Mouse (Mus musculus) CD4-positive, CD25-positive, alpha-beta regulatory T cell, adult 4 months (primary cell): Measurements from ENCODE around the gene Znhit6. TPM values are rescaled to one million over a fixed set of nuclear protein-coding genes. Genes with fewer than 3 reads are reported as not detected.
A peak's percentile ranks its signal among the peaks of the same experiment; 100 is the strongest.

Experiments used
- ATAC-seq: one replicate; pipeline ENCODE4 v1.8.0; 2017
- polyA plus RNA-seq, 2 experiments: library from polyadenylated mRNA; unstranded; fragments of 100-300 nt; shearing (Covaris generic); gene quantifications; one replicate each; pipeline ENCODE4 v1.2.1; 2017

Znhit6 gene
- polyA plus RNA-seq, 2 experiments from 2014 or later = 27.5 to 32.0 TPM

DNA sequence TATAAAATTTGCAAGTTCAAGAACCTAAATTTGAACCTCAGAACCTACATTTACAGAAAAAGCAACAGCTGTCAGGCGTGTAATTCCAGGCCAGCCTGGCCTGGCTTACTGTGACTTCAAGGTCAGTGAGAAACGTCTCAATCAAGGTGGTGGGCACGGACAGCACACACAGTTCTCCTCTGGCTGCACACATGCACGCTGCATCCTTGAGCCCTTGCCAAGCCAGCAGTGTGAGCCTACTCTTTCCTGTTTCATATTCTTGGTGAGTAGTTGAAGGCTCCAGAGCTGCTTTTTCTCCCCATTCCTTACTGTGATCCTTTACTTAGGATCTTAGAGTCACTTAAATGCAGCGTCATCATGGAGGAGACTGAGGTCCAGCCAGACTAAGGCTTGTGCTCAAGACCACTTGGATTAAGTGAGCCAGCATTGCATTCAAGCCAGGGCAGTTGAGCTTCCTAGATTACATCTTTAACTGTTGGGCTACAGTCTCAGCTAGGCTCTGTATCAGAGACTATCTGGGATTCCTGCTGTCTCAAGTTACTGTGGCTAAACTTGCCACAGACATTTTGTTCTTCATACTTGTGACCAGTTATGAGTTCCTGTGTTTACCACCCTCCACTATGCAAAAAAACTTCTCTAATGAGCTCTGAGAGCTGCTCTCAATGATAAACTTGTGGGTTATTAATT, 29.6 kb downstream of the Znhit6 start:
- ATAC-seq = no peak

- no peak for ATAC-seq
Observed at GRCm38 (mm10) chr3:145608320-145608719, 32.3 kb downstream of the Znhit6 start.

- ATAC-seq = peak; percentile 80
Observed at GRCm38 (mm10) chr3:145612662-145613061, 36.7 kb downstream of the Znhit6 start.

DNA sequence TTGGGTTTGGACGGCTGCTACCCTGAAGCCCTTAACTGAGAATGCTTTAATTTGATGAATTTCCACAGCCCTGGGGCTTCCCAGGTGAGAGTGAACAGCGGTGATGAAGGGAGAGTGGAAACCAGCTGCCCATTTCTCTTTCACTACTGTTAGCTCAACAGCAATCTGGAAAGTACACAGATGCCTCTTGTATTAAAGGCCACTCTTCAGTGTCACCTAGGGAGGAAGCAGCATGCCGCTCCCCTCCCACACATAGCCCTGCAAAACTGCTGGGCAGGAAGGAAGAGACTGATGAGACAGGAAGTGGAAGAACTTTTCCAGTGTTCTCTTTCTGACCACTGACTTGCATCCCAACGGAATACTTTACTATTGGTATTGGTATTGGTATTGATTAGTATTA, 37.2 kb downstream of the Znhit6 start:
- peak; percentile 48 for ATAC-seq

GRCm38 (mm10) chr3:145614362-145615115, 38.5 kb downstream of the Znhit6 start:
- ATAC-seq = no peak

DNA sequence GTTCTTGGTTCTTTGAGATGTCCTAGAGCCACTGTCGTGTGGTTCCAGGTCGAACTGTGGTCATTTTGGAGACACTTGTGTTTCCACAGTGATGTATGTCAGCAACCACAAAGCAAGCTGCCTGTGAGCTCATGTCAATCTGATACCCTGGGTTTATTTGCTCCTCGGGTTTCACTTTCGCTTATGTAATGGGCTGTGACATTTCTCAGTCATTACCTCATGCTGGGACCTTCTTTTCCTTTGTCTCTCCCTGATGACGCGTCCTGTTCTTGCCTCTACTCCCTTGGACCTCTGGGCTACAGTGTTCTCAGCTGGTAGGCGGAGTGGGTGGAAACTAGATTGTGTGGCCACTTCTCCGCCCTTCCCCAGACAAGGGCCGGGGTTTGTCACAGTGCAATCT, 42.3 kb downstream of the Znhit6 start:
- ATAC-seq = peak; percentile 94

DNA sequence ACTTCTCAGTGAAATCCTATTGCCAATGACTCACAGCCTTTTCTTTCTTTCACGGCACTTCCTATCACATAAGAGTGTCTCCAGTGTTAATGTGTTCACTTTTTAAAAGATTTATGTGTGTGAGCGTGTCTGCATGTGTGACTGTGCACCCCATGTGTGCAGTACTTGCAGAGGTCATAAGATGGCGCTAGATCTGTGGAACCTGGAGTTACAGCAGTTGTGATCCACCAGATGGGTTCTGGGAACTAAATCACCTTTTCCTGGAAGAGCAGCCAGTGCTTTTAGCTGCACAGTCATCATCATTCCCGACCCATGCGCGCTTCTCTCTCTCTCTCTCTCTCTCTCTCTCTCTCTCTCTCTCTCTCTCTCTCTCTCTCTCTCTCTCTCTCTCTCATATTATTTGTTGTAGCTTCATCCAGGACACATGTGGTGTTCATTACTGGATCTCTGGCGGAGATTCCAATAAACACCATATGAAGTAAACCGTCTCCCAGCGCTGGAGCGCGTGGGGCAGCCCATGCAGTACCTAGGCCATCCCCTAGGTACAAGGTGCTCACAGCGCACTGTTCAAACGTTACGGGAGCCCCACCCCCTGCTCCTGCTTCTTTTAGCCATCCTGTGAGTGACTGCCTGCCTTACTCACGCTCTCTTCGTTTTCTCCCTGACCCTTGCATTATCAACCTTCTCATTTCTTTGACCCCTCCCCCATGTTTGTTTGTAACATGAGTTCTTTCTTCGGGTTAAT, 43.8 kb downstream of the Znhit6 start:
- ATAC-seq = no peak

DNA sequence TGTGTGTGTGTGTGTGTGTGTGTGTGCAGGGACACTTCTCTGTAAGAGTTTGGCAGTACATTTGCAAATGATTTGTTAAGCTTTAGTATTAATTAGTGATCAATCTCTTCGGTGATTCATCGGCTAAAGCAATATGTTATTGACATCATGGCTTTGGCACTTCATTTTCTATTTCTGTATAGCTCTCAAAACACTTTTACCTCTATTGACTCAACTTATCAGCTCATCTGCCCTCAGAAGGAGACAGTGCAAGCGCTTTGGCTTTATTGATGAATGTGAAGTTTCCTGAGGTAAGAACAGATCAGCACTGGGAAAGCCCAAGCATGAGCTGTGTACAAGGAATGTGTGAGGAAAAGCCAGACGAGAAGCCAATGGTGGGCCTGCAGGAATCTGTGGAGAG, 45.2 kb downstream of the Znhit6 start:
- ATAC-seq = no peak

- ATAC-seq = no peak
Observed at GRCm38 (mm10) chr3:145623047-145623446, 47.0 kb downstream of the Znhit6 start.

GRCm38 (mm10) chr3:145624786-145625185, 48.8 kb downstream of the Znhit6 start:
- ATAC-seq = no peak

DNA sequence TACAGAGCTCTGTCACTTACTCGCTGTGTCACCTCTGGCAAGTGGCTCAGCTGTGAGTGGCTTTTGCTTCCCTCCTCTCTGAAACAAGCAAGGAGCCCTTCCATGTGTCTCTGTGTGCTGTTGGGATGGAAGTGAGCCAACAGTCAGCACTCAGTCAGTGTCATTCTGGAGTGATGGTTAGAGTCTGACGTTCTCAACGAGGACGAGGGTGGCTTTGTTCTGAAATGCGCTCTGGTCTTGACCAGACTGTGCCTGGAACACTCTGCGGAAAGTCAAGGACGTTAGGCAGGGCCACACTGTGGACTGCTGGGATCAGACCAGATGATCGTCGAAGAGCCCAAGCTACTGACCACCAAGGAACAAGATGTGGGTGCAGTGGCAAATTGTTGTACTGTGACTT, 49.5 kb downstream of the Znhit6 start:
- ATAC-seq = no peak

- ATAC-seq = no peak
Observed at GRCm38 (mm10) chr3:145626063-145626462, 50.1 kb downstream of the Znhit6 start.

DNA sequence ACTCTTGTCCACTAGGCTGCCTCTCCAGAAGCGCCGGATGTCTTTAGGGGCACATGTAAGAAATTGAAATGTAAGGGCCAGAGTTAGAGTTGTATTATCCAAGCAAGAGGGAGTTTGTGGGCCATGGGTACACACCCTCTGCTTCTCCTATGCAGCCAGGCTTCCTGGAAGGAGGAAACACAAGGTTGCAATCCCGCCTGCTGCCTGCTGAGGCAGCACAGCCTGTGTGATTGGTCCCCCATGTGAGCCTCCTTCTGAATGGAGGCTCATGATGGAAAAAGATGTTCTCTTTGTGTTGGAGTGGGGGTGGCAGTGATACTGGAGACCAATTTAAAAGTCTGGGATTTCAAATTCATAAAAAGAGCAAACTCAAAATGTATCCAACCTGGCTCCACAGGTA, 51.8 kb downstream of the Znhit6 start:
- ATAC-seq = no peak

DNA sequence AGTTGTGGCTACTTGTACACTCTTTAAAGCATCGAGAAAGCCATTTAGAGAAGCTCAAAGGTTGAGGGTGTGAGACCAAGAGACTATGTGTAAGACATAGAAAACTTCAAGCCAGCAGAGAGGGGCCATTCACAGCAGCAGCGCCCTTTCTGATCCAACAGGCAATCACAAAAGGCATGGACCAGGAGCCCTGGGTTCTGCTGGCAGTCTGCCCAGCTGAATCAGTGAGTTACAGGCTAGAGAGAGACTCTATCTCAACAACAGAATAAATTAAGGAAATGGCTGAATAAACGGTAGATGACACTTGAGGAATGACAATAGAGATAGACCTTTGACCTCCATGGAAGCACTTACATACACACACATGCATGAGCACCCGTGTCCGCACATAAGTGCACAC, 52.6 kb downstream of the Znhit6 start:
- ATAC-seq = no peak

DNA sequence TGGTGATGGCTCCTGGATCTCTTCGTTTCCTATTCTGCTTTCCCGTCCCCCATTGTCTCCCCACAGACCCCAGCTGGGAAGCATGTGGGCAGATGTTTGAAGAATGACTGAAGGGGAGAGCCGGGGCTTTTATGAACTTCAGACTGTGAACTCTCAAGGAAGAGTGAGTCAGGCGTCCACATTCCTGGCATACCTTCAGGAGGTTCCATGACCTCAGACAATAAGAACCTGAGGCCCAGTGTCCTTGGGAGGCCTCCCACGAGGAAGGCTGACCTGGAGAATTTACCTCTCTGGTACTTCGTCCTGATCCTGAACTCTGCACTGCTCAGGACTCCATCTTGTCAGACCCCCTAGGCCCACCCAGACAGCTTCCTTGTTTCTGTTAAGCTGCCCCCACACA, 56.9 kb downstream of the Znhit6 start:
- no peak for ATAC-seq

DNA sequence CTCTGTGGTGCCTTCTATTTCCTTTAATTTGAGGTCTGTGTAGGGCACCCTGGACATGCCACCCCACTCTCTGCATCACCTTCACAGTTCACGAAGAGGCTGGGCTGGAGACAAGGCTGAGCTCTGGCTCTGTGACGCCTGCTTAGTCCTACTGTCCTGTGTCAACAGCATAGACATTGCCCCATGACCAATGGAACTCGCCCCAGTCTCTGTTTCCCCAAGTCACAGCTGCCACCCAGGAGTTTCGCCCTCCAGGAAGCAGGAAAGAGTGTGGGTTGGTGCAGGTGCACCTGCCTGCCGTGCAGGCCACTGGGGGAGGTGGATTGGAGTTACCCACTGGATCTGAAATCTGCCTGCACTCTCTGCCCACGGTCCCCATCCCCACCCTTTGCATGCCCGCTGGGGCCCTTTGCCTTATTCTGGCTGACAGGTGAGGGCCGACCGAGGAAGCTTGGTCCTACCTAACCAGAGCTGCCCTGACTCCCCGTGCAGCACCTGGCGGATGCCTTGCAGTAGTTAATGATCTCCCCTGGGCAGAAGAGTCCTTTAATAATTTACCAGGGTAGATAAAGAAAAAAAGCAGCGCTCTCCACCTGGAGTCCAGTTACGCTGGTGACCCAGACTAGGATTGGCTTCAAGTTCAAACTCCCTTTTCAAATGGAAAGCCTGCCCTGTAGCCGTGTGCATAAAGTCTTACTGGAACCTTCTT, 58.2 kb downstream of the Znhit6 start:
- no peak for ATAC-seq

- ATAC-seq = no peak
Observed at GRCm38 (mm10) chr3:145640170-145640569, 64.2 kb downstream of the Znhit6 start.

DNA sequence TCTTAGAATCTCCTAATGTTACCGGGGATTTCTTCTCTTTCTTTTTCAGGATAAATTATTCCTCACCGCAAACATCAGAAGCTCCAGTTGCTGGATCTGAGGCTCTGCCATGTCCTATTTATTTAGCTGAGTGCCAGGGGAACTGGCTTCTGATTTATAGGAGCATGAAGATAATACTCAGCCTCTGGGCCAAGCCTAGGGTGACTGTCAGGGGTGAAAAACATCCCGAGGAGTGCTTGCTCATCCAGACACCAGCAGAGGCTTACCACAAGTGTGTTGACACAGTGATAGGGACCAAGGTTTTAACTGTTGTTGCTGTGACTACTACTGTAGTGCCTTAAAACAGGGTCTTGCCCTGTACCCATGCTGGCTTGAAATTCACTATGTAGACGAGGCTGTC, 64.6 kb downstream of the Znhit6 start:
- no peak for ATAC-seq

GRCm38 (mm10) chr3:145641036-145641685, 65.2 kb downstream of the Znhit6 start:
- ATAC-seq = no peak

DNA sequence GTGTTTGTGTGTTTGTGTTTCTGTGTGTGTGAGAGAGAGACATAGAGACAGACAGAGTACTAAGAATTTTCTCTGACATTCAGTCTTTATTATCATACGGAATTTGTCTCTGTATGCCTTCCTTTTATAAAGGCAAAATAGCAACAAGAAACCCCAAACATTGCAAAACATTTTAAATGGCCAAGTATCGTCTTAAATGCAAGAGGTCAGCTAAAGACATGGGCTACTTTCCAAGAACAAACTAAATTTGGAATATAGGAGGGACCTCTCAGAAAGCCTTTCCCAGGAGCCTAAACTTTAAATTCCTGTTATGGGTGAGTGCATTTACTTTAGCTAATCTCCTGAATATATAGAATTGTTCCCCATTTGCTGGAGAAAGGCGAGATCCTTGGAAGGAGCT, 65.9 kb downstream of the Znhit6 start:
- no peak for ATAC-seq

- no peak for ATAC-seq
Observed at GRCm38 (mm10) chr3:145642861-145643260, 66.9 kb downstream of the Znhit6 start.

DNA sequence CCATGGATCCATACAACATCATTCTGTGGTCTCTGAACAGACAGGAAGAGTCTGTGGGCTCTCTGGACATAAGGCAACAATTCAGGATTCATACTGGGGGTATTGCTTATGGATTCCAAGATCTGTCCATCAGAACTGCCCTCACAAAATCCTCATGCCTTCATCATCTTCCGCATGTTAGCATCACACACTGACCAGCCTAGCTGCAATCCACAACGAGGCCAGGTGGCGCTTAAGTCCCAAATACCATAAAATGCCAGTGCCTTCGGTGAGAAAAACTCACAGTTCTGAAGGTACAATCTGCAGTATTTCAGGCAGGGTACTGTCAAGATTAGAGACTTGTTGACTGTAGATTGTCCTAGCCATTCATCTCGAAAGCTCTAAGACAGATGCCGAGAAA, 69.5 kb downstream of the Znhit6 start:
- ATAC-seq = no peak
